Comparison of ENCODE assay signal across 31 mouse cellular contexts in genomic region chr9:41143115-41143514, GRCm38 (mm10). TPM values are rescaled to one million over a fixed set of nuclear protein-coding genes. Genes with fewer than 3 reads are reported as not detected.
DNase-seq lines count a peak whose midpoint lies in the region; ATAC-seq and TF ChIP-seq lines count a peak whose summit lies in the region.
"Had no signal": no experiment of that assay in that cellular context is flagged by ENCODE, and none has a peak within 500 bp of the region (broad histone marks: within the 10 kb centered on the region; RNA-seq: fewer than 3 reads in every experiment).

No protein-coding gene starts in this region.

- H3K9me3 ChIP-seq in MEL (replicated peaks; ENCODE audit: insufficient read depth, low read length): no peaks in the 10 kb centered on the region
- no peaks in the 10 kb centered on the region for H3K9me3 ChIP-seq in limb, embryonic 10.5 days (replicated peaks)
- H3K9me3 ChIP-seq: embryonic facial prominence, embryonic 12.5 days; embryonic facial prominence, embryonic 15.5 days; forebrain, embryonic 12.5 days; forebrain, embryonic 15.5 days; heart, embryonic 12.5 days; heart, embryonic 15.5 days; hindbrain, embryonic 10.5 days; hindbrain, embryonic 13.5 days had no signal

- no peak for TF ChIP-seq POLR2A in MEL (IDR thresholded peaks at IDR 0.05; ENCODE audit: control insufficient read depth in 1 of 2, insufficient read depth in 1 of 2, low read depth in 1 of 2, low read length in 2 of 2, poor library complexity in 1 of 2)

- peak; percentile 44 for ATAC-seq in megakaryocyte progenitor cell, adult 5-6 weeks (replicated peaks; ENCODE audit: poor library complexity)
- ATAC-seq: forebrain, embryonic 15.5 days; hindbrain, embryonic 16.5 days; intestine, postnatal 0 days; Patski had no signal

- H3K79me2 ChIP-seq in MEL (ENCODE audit: control insufficient read depth, insufficient read depth, low read length, poor library complexity): no peaks in the 10 kb centered on the region

- H3K4me3 ChIP-seq in MEL (ENCODE audit: control insufficient read depth in 1 of 2, insufficient read depth in 1 of 2, low read depth in 2 of 2, low read length in 2 of 2): no peak overlapping the region
- no peak overlapping the region for H3K4me3 ChIP-seq in limb, embryonic 10.5 days
- H3K4me3 ChIP-seq: embryonic facial prominence, embryonic 12.5 days; embryonic facial prominence, embryonic 15.5 days; erythroblast, embryonic 14.5 days; forebrain, embryonic 12.5 days; forebrain, embryonic 15.5 days; heart, embryonic 12.5 days; heart, embryonic 15.5 days; hindbrain, embryonic 10.5 days; hindbrain, embryonic 13.5 days had no signal

- DNase-seq in 416B (ENCODE audit: low read depth) (peak; percentile 56), MEL (ENCODE audit: low read depth, low spot score) (no peak)
- peak; percentile 45 for DNase-seq in induced T-regulatory cell, adult 2 months (ENCODE audit: low read depth)
- no peak for DNase-seq in lung, adult 18-20 months
- no peak for DNase-seq in limb, embryonic 10.5 days (ENCODE audit: low spot score)
- DNase-seq in frontal cortex, adult 2 months (ENCODE audit: extremely low spot score in 1 of 2, low spot score in 1 of 2): no peak
- no peak for DNase-seq in cerebellum, postnatal 25 days
- DNase-seq: adrenal gland, postnatal 14 days; B cell, adult 2 months; cerebellum, adult 11 months; cerebellum, adult 2 months; cerebellum, adult 9-11 months; cerebellum, postnatal 36 days; gastrocnemius, postnatal 10 days; gastrocnemius, postnatal 36 days; heart, adult 11 months; heart, postnatal 10 days; heart, postnatal 36 days had no signal

- H3K4me1 ChIP-seq in MEL (ENCODE audit: control insufficient read depth in 1 of 2, insufficient read depth in 2 of 2, low read length in 2 of 2): peaks cover 15 to 33% of the 10 kb centered on the region in 2 experiments
- H3K4me1 ChIP-seq in limb, embryonic 10.5 days: peaks cover 14% of the 10 kb centered on the region
- H3K4me1 ChIP-seq: embryonic facial prominence, embryonic 15.5 days had no signal

- WGBS in limb, embryonic 10.5 days: 83% methylated on average over 3 of the region's 3 CpGs

- H3K27ac ChIP-seq in MEL (ENCODE audit: control insufficient read depth, low read depth, low read length): no peak overlapping the region
- H3K27ac ChIP-seq in limb, embryonic 10.5 days: no peak overlapping the region
- H3K27ac ChIP-seq: embryonic facial prominence, embryonic 12.5 days; embryonic facial prominence, embryonic 15.5 days; forebrain, embryonic 12.5 days; forebrain, embryonic 15.5 days; heart, embryonic 15.5 days; hindbrain, embryonic 10.5 days; hindbrain, embryonic 13.5 days had no signal

- H3K36me3 ChIP-seq in MEL (ENCODE audit: control insufficient read depth in 1 of 2, insufficient read depth in 2 of 2, low read length in 2 of 2): peaks cover 0 to 24% of the 10 kb centered on the region in 2 experiments; a peak in 2 of 4 replicates
- H3K36me3 ChIP-seq in limb, embryonic 10.5 days: no peaks in the 10 kb centered on the region
- H3K36me3 ChIP-seq: embryonic facial prominence, embryonic 12.5 days; embryonic facial prominence, embryonic 15.5 days; forebrain, embryonic 12.5 days; forebrain, embryonic 15.5 days; heart, embryonic 12.5 days; heart, embryonic 15.5 days; hindbrain, embryonic 10.5 days; hindbrain, embryonic 13.5 days had no signal

- no peak for TF ChIP-seq RAD21 in MEL (IDR thresholded peaks at IDR 0.05; ENCODE audit: low read depth, low read length)

- no peak overlapping the region for H3K9ac ChIP-seq in MEL (ENCODE audit: control insufficient read depth, low read depth, low read length, poor library complexity, severe bottlenecking)
- H3K9ac ChIP-seq: embryonic facial prominence, embryonic 12.5 days; embryonic facial prominence, embryonic 15.5 days; forebrain, embryonic 12.5 days; forebrain, embryonic 15.5 days; heart, embryonic 12.5 days; heart, embryonic 15.5 days; hindbrain, embryonic 13.5 days had no signal

- no peak for TF ChIP-seq CTCF in MEL (IDR thresholded peaks at IDR 0.05 in 2 of 3, conservative IDR thresholded peaks at IDR 0.05 in 1 of 3; ENCODE audit: control insufficient read depth in 1 of 3, insufficient read depth in 1 of 3, low read depth in 2 of 3, low read length in 3 of 3, poor library complexity in 1 of 3, severe bottlenecking in 1 of 3)

- no peak for TF ChIP-seq EP300 in MEL (IDR thresholded peaks at IDR 0.05; ENCODE audit: low read depth in 1 of 2, low read length in 2 of 2)

- H3K27me3 ChIP-seq in MEL (ENCODE audit: control insufficient read depth in 1 of 2, insufficient read depth in 2 of 2, low read length in 2 of 2): no peaks in the 10 kb centered on the region
- H3K27me3 ChIP-seq in limb, embryonic 10.5 days (ENCODE audit: low read depth, poor library complexity, severe bottlenecking): 0 out of 2 replicates have a peak, but pooled peaks cover 3% of the 10 kb centered on the region
- H3K27me3 ChIP-seq: embryonic facial prominence, embryonic 12.5 days; embryonic facial prominence, embryonic 15.5 days; forebrain, embryonic 12.5 days; forebrain, embryonic 15.5 days; heart, embryonic 12.5 days; heart, embryonic 15.5 days; hindbrain, embryonic 13.5 days; Patski had no signal

TF ChIP-seq in MEL, 35 proteins besides CTCF, POLR2A, EP300 and RAD21:
- TF ChIP-seq MXI1 (IDR thresholded peaks at IDR 0.05; ENCODE audit: low read depth, low read length) (no peak), GATA1 (IDR thresholded peaks at IDR 0.05; ENCODE audit: low read depth, low read length) (no peak), BHLHE40 (IDR thresholded peaks at IDR 0.05; ENCODE audit: borderline replicate concordance, low read depth, low read length) (no peak), SIN3A (IDR thresholded peaks at IDR 0.05; ENCODE audit: low read length) (no peak), USF2 (IDR thresholded peaks at IDR 0.05; ENCODE audit: borderline replicate concordance in 1 of 2, insufficient read depth in 1 of 2, low read depth in 1 of 2, low read length in 2 of 2) (no peak), MAZ (IDR thresholded peaks at IDR 0.05; ENCODE audit: low read depth, low read length) (no peak), GABPA (IDR thresholded peaks at IDR 0.05; ENCODE audit: low read depth, low read length) (no peak), ZNF384 (IDR thresholded peaks at IDR 0.05; ENCODE audit: low read depth, low read length) (peak; percentile 52; the same call in 1 of the 2 replicates)

RNA-seq across cellular contexts. Expression of gene Ubash3b, which starts 18.4 kb away (rescaled TPM):
- 5.4 and 6.8 TPM in 2 replicates for total RNA-seq in MEL (2012; rRNA removed)
- polyA plus RNA-seq in MEL (2012; ENCODE audit: insufficient read depth in 1 of 2, insufficient read length in 2 of 2, low read depth in 1 of 2, low replicate concordance in 2 of 2, missing spikeins in 1 of 2): 10 to 100 TPM in 1 of 2 experiments, not detected in 1; 11.3 TPM
- 8.8 and 9.9 TPM in 2 replicates for total RNA-seq in megakaryocyte progenitor cell, adult 5-6 weeks (2015)
- 5.3 and 5.8 TPM in 2 replicates for total RNA-seq in megakaryocyte progenitor cell, adult 5-6 weeks (2017)
- polyA plus RNA-seq in limb, embryonic 10.5 days (2016; fragmentation: Nextera tagmentation; extraction: Ambion mirVana): 6.9 and 7.8 TPM in 2 replicates
- polyA plus RNA-seq in frontal cortex, adult 2 months (2012; rRNA removed): 18.6 and 19.1 TPM in 2 replicates

Comparison
In these comparisons a context has a peak if more than half of its experiments do, and no peak if none do; other contexts are left out.
1. DNase-seq: peak in 416B (single experiment) and induced T-regulatory cell, adult 2 months (single experiment); none in MEL (single experiment), lung, adult 18-20 months (0 of 2), limb, embryonic 10.5 days (single experiment), frontal cortex, adult 2 months (0 of 2) and cerebellum, postnatal 25 days (0 of 2).